Mouse (Mus musculus): ENCODE data around the gene Lrrtm4. TPM values are rescaled to one million over a fixed set of nuclear protein-coding genes. Genes with fewer than 3 reads are reported as not detected.

The Lrrtm4 gene
- polyA plus RNA-seq, 2 experiments = 2.2 to 4.5 TPM

GRCm38 (mm10) chr6:80366532-80366931 is 347.9 kb downstream of the Lrrtm4 start:
- no peaks in the 10 kb centered on the region for H3K36me3 ChIP-seq (ENCODE audit: control insufficient read depth, insufficient read depth, low read length)
- ATAC-seq (ENCODE audit: low FRiP score, low read depth) (no peak), DNase-seq (ENCODE audit: low spot score) (no peak)
- H3K4me1 ChIP-seq (ENCODE audit: control insufficient read depth, insufficient read depth, low read length) = no peaks in the 10 kb centered on the region
- no peaks in the 10 kb centered on the region for H3K27me3 ChIP-seq (ENCODE audit: control insufficient read depth, insufficient read depth, low read length)
- TF ChIP-seq POLR2A (IDR thresholded peaks at IDR 0.05; ENCODE audit: borderline replicate concordance, extremely low read depth, insufficient read depth, insufficient read length) = no peak
- no peak overlapping the region for H3K27ac ChIP-seq (replicated peaks; ENCODE audit: low read depth, low read length)
- H3K9ac ChIP-seq (ENCODE audit: low read depth, low read length, severe bottlenecking) = no peak overlapping the region
- no peak overlapping the region for H3K4me3 ChIP-seq (replicated peaks; ENCODE audit: low read length)
- H3K4me2 ChIP-seq (replicated peaks; ENCODE audit: low read depth, low read length, severe bottlenecking) = no peak overlapping the region
- WGBS = 66% methylated on average over 4 of the region's 4 CpGs
- H3K9me3 ChIP-seq (ENCODE audit: control insufficient read depth, low read length) = no peaks in the 10 kb centered on the region

DNA sequence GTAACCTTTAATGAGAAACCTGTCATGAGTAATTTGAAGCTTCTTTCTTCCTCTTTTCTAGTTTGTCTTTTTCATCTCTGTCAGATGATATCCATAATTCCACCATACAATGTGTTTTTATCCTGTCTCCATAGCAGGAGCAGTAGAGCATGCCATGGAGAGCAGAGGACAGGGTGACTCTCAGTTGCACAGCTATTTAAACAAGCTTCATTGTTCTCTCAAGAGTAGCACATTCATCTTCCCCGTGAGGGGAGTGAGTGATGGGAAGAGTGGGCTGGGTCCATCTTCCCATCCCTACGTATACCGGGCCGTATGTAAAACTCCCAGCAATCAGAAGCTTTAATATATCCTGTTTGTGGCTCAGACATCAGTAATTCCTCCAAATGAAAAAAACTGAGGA is 370.9 kb downstream of the Lrrtm4 start:
- Histone ChIP-seq H3K4me2 (replicated peaks; ENCODE audit: low read depth, low read length, severe bottlenecking) (no peak overlapping the region), H3K27me3 (ENCODE audit: control insufficient read depth, insufficient read depth, low read length) (no peaks in the 10 kb centered on the region), H3K27ac (replicated peaks; ENCODE audit: low read depth, low read length) (no peak overlapping the region), H3K9me3 (ENCODE audit: control insufficient read depth, low read length) (no peaks in the 10 kb centered on the region), H3K36me3 (ENCODE audit: control insufficient read depth, insufficient read depth, low read length) (no peaks in the 10 kb centered on the region), H3K9ac (ENCODE audit: low read depth, low read length, severe bottlenecking) (no peak overlapping the region), H3K4me1 (ENCODE audit: control insufficient read depth, insufficient read depth, low read length) (no peaks in the 10 kb centered on the region), H3K4me3 (replicated peaks; ENCODE audit: low read length) (no peak overlapping the region)
- 81% methylated on average over 4 of the region's 4 CpGs for WGBS
- ATAC-seq (ENCODE audit: low FRiP score, low read depth) (no peak), DNase-seq (ENCODE audit: low spot score) (no peak)
- no peak for TF ChIP-seq POLR2A (IDR thresholded peaks at IDR 0.05; ENCODE audit: borderline replicate concordance, extremely low read depth, insufficient read depth, insufficient read length)

GRCm38 (mm10) chr6:80406757-80407156 is 388.1 kb downstream of the Lrrtm4 start:
- no peak overlapping the region for H3K27ac ChIP-seq (replicated peaks; ENCODE audit: low read depth, low read length)
- H3K4me2 ChIP-seq (replicated peaks; ENCODE audit: low read depth, low read length, severe bottlenecking) = no peak overlapping the region
- ATAC-seq (ENCODE audit: low FRiP score, low read depth) (no peak), DNase-seq (ENCODE audit: low spot score) (no peak)
- H3K9me3 ChIP-seq (ENCODE audit: control insufficient read depth, low read length) = no peaks in the 10 kb centered on the region
- no peaks in the 10 kb centered on the region for H3K27me3 ChIP-seq (ENCODE audit: control insufficient read depth, insufficient read depth, low read length)
- no peak overlapping the region for H3K9ac ChIP-seq (ENCODE audit: low read depth, low read length, severe bottlenecking)
- no peaks in the 10 kb centered on the region for H3K4me1 ChIP-seq (ENCODE audit: control insufficient read depth, insufficient read depth, low read length)
- H3K4me3 ChIP-seq (replicated peaks; ENCODE audit: low read length) = no peak overlapping the region
- TF ChIP-seq POLR2A (IDR thresholded peaks at IDR 0.05; ENCODE audit: borderline replicate concordance, extremely low read depth, insufficient read depth, insufficient read length) = no peak
- H3K36me3 ChIP-seq (ENCODE audit: control insufficient read depth, insufficient read depth, low read length) = no peaks in the 10 kb centered on the region
- 79% methylated on average over 1 of the region's 1 CpGs for whole genome bisulfite sequencing

DNA sequence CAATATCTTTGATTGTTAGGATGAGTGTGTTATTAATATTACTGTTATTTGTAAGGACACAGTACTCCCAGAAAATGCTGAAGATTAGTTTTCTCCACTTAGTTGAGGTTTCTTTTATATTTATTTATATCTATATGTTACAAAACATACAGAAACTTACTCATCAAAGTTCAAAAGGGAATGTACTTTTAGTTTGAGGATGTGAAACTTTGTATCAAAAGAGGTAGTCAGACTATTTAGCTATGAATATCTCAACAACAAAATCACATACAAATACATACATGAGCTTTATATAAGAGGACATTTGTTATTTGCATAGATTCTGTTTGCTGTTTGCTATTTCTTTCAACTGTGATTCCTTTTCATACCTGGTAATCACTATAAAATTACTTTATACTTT is 421.5 kb downstream of the Lrrtm4 start:
- Histone ChIP-seq H3K4me3 (replicated peaks; ENCODE audit: low read length) (no peak overlapping the region), H3K27ac (replicated peaks; ENCODE audit: low read depth, low read length) (no peak overlapping the region), H3K27me3 (ENCODE audit: control insufficient read depth, insufficient read depth, low read length) (no peaks in the 10 kb centered on the region), H3K9me3 (ENCODE audit: control insufficient read depth, low read length) (no peaks in the 10 kb centered on the region), H3K9ac (ENCODE audit: low read depth, low read length, severe bottlenecking) (no peak overlapping the region), H3K4me2 (replicated peaks; ENCODE audit: low read depth, low read length, severe bottlenecking) (no peak overlapping the region), H3K36me3 (ENCODE audit: control insufficient read depth, insufficient read depth, low read length) (no peaks in the 10 kb centered on the region), H3K4me1 (ENCODE audit: control insufficient read depth, insufficient read depth, low read length) (no peaks in the 10 kb centered on the region)
- DNase-seq (ENCODE audit: low spot score) = no peak
- no peak for ATAC-seq (ENCODE audit: low FRiP score, low read depth)
- no peak for TF ChIP-seq POLR2A (IDR thresholded peaks at IDR 0.05; ENCODE audit: borderline replicate concordance, extremely low read depth, insufficient read depth, insufficient read length)

DNA sequence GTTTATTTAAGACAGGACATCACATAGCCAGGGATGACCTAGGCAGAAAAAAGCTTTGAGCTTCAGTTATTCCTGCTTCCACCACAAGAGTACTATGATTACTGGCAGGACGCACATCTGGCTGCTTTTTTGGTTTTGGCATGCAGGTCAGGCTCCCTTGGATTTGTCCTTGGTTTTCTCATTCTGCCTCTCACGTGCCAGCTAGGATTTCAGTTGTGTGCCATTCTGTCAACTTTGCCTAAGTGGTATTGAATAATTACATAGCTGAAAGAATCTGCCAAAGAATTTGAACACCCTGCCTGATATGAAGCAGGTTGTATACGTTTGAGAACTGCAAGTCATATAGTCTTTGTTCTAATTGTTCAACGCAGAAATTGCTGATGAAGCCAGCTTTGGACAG is 451.9 kb downstream of the Lrrtm4 start:
- WGBS = 68% methylated on average over 4 of the region's 4 CpGs
- Histone ChIP-seq H3K27ac (replicated peaks; ENCODE audit: low read depth, low read length) (no peak overlapping the region), H3K9ac (ENCODE audit: low read depth, low read length, severe bottlenecking) (no peak overlapping the region), H3K4me1 (ENCODE audit: control insufficient read depth, insufficient read depth, low read length) (no peaks in the 10 kb centered on the region), H3K4me2 (replicated peaks; ENCODE audit: low read depth, low read length, severe bottlenecking) (no peak overlapping the region), H3K36me3 (ENCODE audit: control insufficient read depth, insufficient read depth, low read length) (no peaks in the 10 kb centered on the region), H3K9me3 (ENCODE audit: control insufficient read depth, low read length) (no peaks in the 10 kb centered on the region), H3K4me3 (replicated peaks; ENCODE audit: low read length) (no peak overlapping the region), H3K27me3 (ENCODE audit: control insufficient read depth, insufficient read depth, low read length) (no peaks in the 10 kb centered on the region)
- ATAC-seq (ENCODE audit: low FRiP score, low read depth) (no peak), DNase-seq (ENCODE audit: low spot score) (no peak)
- no peak for TF ChIP-seq POLR2A (IDR thresholded peaks at IDR 0.05; ENCODE audit: borderline replicate concordance, extremely low read depth, insufficient read depth, insufficient read length)

- Histone ChIP-seq H3K9ac (ENCODE audit: low read depth, low read length, severe bottlenecking) (no peak overlapping the region), H3K36me3 (ENCODE audit: control insufficient read depth, insufficient read depth, low read length) (no peaks in the 10 kb centered on the region), H3K27ac (replicated peaks; ENCODE audit: low read depth, low read length) (no peak overlapping the region), H3K9me3 (ENCODE audit: control insufficient read depth, low read length) (no peaks in the 10 kb centered on the region), H3K4me2 (replicated peaks; ENCODE audit: low read depth, low read length, severe bottlenecking) (no peak overlapping the region), H3K27me3 (ENCODE audit: control insufficient read depth, insufficient read depth, low read length) (no peaks in the 10 kb centered on the region), H3K4me3 (replicated peaks; ENCODE audit: low read length) (no peak overlapping the region), H3K4me1 (ENCODE audit: control insufficient read depth, insufficient read depth, low read length) (no peaks in the 10 kb centered on the region)
- 85% methylated on average over 3 of the region's 3 CpGs for WGBS
- no peak for DNase-seq (ENCODE audit: low spot score)
- no peak for TF ChIP-seq POLR2A (IDR thresholded peaks at IDR 0.05; ENCODE audit: borderline replicate concordance, extremely low read depth, insufficient read depth, insufficient read length)
- ATAC-seq (ENCODE audit: low FRiP score, low read depth) = no peak
Measured at GRCm38 (mm10) chr6:80476153-80476552, 457.5 kb downstream of the Lrrtm4 start.

All from limb, embryonic 14.5 days (tissue).